Mouse (Mus musculus) MEL (cell line): ENCODE results near the gene Tln2. TPM values are rescaled to one million over a fixed set of nuclear protein-coding genes. Genes with fewer than 3 reads are reported as not detected.

Source experiments
- DNase-seq: peaks from one replicate; pipeline ENCODE4 v3.0.0; 2011; ENCODE audit warnings: low read depth, low spot score
- H3K27ac ChIP-seq: 2 replicates; pipeline ENCODE4 v1.5.1; 2012; ENCODE audit warnings: low read depth, mild to moderate bottlenecking, control low read depth, low read length, moderate library complexity; ENCODE audit not compliant: control insufficient read depth
- H3K27me3 ChIP-seq, 2 experiments: fragments of 150-350 bp in 1 of 2; sonication (generic) in 1 of 2; 2 replicates each; pipeline ENCODE4 v1.6.1; 2012; ENCODE audit warnings: low read length in 2 of 2, mild to moderate bottlenecking in 2 of 2, improper control_type of control experiment in 1 of 2, moderate library complexity in 1 of 2; ENCODE audit not compliant: insufficient read depth in 2 of 2, control insufficient read depth in 1 of 2
- H3K36me3 ChIP-seq, 2 experiments: 2 replicates each; pipeline ENCODE4 v1.6.1; 2012 to 2014; ENCODE audit warnings: low read length in 2 of 2, improper control_type of control experiment in 1 of 2, inconsistent platforms in 1 of 2, mild to moderate bottlenecking in 1 of 2; ENCODE audit not compliant: insufficient read depth in 2 of 2, control insufficient read depth in 1 of 2
- H3K4me1 ChIP-seq, 2 experiments: fragments of 150-350 bp in 1 of 2; sonication (generic) in 1 of 2; 2 replicates each; pipeline ENCODE4 v1.6.1; 2012; ENCODE audit warnings: low read length in 2 of 2, improper control_type of control experiment in 1 of 2, mild to moderate bottlenecking in 1 of 2; ENCODE audit not compliant: insufficient read depth in 2 of 2, control insufficient read depth in 1 of 2
- H3K4me3 ChIP-seq, 2 experiments: fragments of 150-350 bp in 1 of 2; sonication (generic) in 1 of 2; 2 replicates each; pipeline ENCODE4 v1.5.1; 2012; ENCODE audit warnings: low read depth in 2 of 2, low read length in 2 of 2, mild to moderate bottlenecking in 2 of 2, moderate library complexity in 2 of 2, control low read depth in 1 of 2, improper control_type of control experiment in 1 of 2; ENCODE audit not compliant: control insufficient read depth in 1 of 2, insufficient read depth in 1 of 2
- H3K79me2 ChIP-seq: 2 replicates; pipeline ENCODE4 v1.6.1; 2012; ENCODE audit warnings: mild to moderate bottlenecking, low read length, moderate library complexity; ENCODE audit not compliant: control insufficient read depth, poor library complexity, insufficient read depth
- H3K9ac ChIP-seq: 2 replicates; pipeline ENCODE4 v1.6.1; 2012; ENCODE audit warnings: low read depth, mild to moderate bottlenecking, control low read depth, low read length, moderate library complexity; ENCODE audit not compliant: control insufficient read depth, poor library complexity, severe bottlenecking
- H3K9me3 ChIP-seq: fragments of 150-350 bp; sonication (generic); replicated peaks from 2 replicates; pipeline ENCODE4 v1.6.1; 2012; ENCODE audit warnings: mild to moderate bottlenecking, low read length, improper control_type of control experiment, moderate library complexity; ENCODE audit not compliant: insufficient read depth
- BHLHE40 ChIP-seq: IDR thresholded peaks from 2 replicates; pipeline ENCODE4 v1.6.1; 2012; ENCODE audit warnings: low read depth, mild to moderate bottlenecking, inconsistent platforms, low read length, improper control_type of control experiment, borderline replicate concordance
- CHD1 ChIP-seq: IDR thresholded peaks from 2 replicates; pipeline ENCODE4 v1.6.1; 2012; ENCODE audit warnings: low read depth, mild to moderate bottlenecking, inconsistent platforms, low read length, improper control_type of control experiment
- CHD2 ChIP-seq: IDR thresholded peaks from 2 replicates; pipeline ENCODE4 v1.6.1; 2011; ENCODE audit warnings: low read length, improper control_type of control experiment
- CTCF ChIP-seq, 3 experiments: IDR thresholded peaks in 2 of 3; conservative IDR thresholded peaks in 1 of 3; 2 replicates each; pipeline ENCODE4 v1.5.1; 2011 to 2012; ENCODE audit warnings: low read length in 3 of 3, low read depth in 2 of 3, mild to moderate bottlenecking in 2 of 3, improper control_type of control experiment in 1 of 3, inconsistent platforms in 1 of 3, mixed read lengths in 1 of 3, moderate library complexity in 1 of 3; ENCODE audit not compliant: control insufficient read depth in 1 of 3, insufficient read depth in 1 of 3, poor library complexity in 1 of 3, severe bottlenecking in 1 of 3
- E2F4 ChIP-seq: IDR thresholded peaks from 2 replicates; pipeline ENCODE4 v1.6.1; 2011; ENCODE audit warnings: low read depth, low read length, improper control_type of control experiment, borderline replicate concordance
- ELF1 ChIP-seq: IDR thresholded peaks from 2 replicates; pipeline ENCODE4 v1.6.1; 2014; ENCODE audit warnings: low read depth, mild to moderate bottlenecking, inconsistent platforms, low read length, improper control_type of control experiment, moderate library complexity
- EP300 ChIP-seq, 2 experiments: IDR thresholded peaks; 2 replicates each; pipeline ENCODE4 v1.6.1; 2011; ENCODE audit warnings: improper control_type of control experiment in 2 of 2, low read length in 2 of 2, low read depth in 1 of 2, mild to moderate bottlenecking in 1 of 2
- GABPA ChIP-seq: IDR thresholded peaks from 2 replicates; pipeline ENCODE4 v1.6.1; 2012; ENCODE audit warnings: low read depth, mild to moderate bottlenecking, inconsistent platforms, low read length, improper control_type of control experiment, moderate library complexity
- MAFK ChIP-seq: IDR thresholded peaks from 2 replicates; pipeline ENCODE4 v1.6.1; 2011; ENCODE audit warnings: low read depth, mild to moderate bottlenecking, low read length, improper control_type of control experiment, borderline replicate concordance
- MAZ ChIP-seq: IDR thresholded peaks from 2 replicates; pipeline ENCODE4 v1.6.1; 2012; ENCODE audit warnings: low read depth, mild to moderate bottlenecking, inconsistent platforms, low read length, improper control_type of control experiment
- MEF2A ChIP-seq: IDR thresholded peaks from 2 replicates; pipeline ENCODE4 v1.6.1; 2014; ENCODE audit warnings: low read depth, mild to moderate bottlenecking, inconsistent platforms, low read length, improper control_type of control experiment; ENCODE audit not compliant: poor library complexity, insufficient replicate concordance, severe bottlenecking; ENCODE audit errors: extremely low read depth
- MXI1 ChIP-seq: IDR thresholded peaks from 2 replicates; pipeline ENCODE4 v1.6.1; 2011; ENCODE audit warnings: mild to moderate bottlenecking, low read depth, low read length, improper control_type of control experiment
- MYB ChIP-seq: IDR thresholded peaks from 2 replicates; pipeline ENCODE4 v1.6.1; 2011; ENCODE audit warnings: mild to moderate bottlenecking, low read depth, low read length, improper control_type of control experiment
- MYC ChIP-seq: IDR thresholded peaks from 2 replicates; pipeline ENCODE4 v1.6.1; 2011; ENCODE audit warnings: low read depth, mild to moderate bottlenecking, low read length, improper control_type of control experiment, moderate library complexity
- NRF1 ChIP-seq: IDR thresholded peaks from 2 replicates; pipeline ENCODE4 v1.6.1; 2014; ENCODE audit warnings: low read depth, mild to moderate bottlenecking, inconsistent platforms, low read length, improper control_type of control experiment, moderate library complexity; ENCODE audit not compliant: poor library complexity, insufficient read depth, severe bottlenecking
- TCF12 ChIP-seq: IDR thresholded peaks from 2 replicates; pipeline ENCODE4 v1.6.1; 2014; ENCODE audit warnings: low read depth, mild to moderate bottlenecking, inconsistent platforms, low read length, improper control_type of control experiment, moderate library complexity
- USF1 ChIP-seq: IDR thresholded peaks from 2 replicates; pipeline ENCODE4 v1.6.1; 2014; ENCODE audit warnings: low read depth, mild to moderate bottlenecking, inconsistent platforms, low read length, improper control_type of control experiment, moderate library complexity
- USF2 ChIP-seq, 2 experiments: IDR thresholded peaks; 2 replicates each; pipeline ENCODE4 v1.6.1; 2011 to 2012; ENCODE audit warnings: improper control_type of control experiment in 2 of 2, low read length in 2 of 2, borderline replicate concordance in 1 of 2, inconsistent platforms in 1 of 2, low read depth in 1 of 2, mild to moderate bottlenecking in 1 of 2; ENCODE audit not compliant: insufficient read depth in 1 of 2
- ZMIZ1 ChIP-seq: IDR thresholded peaks from 2 replicates; pipeline ENCODE4 v1.6.1; 2012; ENCODE audit warnings: low read depth, mild to moderate bottlenecking, inconsistent platforms, low read length, improper control_type of control experiment, moderate library complexity
- polyA plus RNA-seq, 2 experiments: library from polyadenylated mRNA; stranded (reverse) in 1 of 2; unstranded in 1 of 2; fragments of >175 nt in 1 of 2; fragments of >200 nt in 1 of 2; gene quantifications; 2 replicates each; pipeline versions ENCODE4 v1.2.1 to v1.2.4; 2012; ENCODE audit warnings: low replicate concordance in 2 of 2, low read depth in 1 of 2; ENCODE audit not compliant: insufficient read length in 2 of 2, insufficient read depth in 1 of 2, missing spikeins in 1 of 2
- total RNA-seq: library from RNA; depleted of rRNA; stranded (reverse); fragments of 300-350 nt; gene quantifications from 2 replicates; pipeline ENCODE4 v1.2.3, GENCODE M21; 2012

Gene Tln2
- total and polyA plus RNA-seq, 3 experiments, result not detected

GRCm38 (mm10) chr9:67173154-67173553, 386.3 kb downstream of the Tln2 start:
- no peaks in the 10 kb centered on the region for H3K36me3 ChIP-seq
- no peak overlapping the region for H3K9ac ChIP-seq
- H3K27ac ChIP-seq, result no peak overlapping the region
- H3K79me2 ChIP-seq, result no peaks in the 10 kb centered on the region
- H3K4me1 ChIP-seq, result no peaks in the 10 kb centered on the region
- no peaks in the 10 kb centered on the region for H3K9me3 ChIP-seq
- H3K27me3 ChIP-seq, result no peaks in the 10 kb centered on the region
- H3K4me3 ChIP-seq, result no peak overlapping the region
- TF ChIP-seq TCF12 (no peak), CTCF (IDR thresholded peaks at IDR 0.05 in 2 of 3, conservative IDR thresholded peaks at IDR 0.05 in 1 of 3; ENCODE audit: control insufficient read depth in 1 of 3, insufficient read depth in 1 of 3, low read depth in 2 of 3, low read length in 3 of 3, poor library complexity in 1 of 3, severe bottlenecking in 1 of 3) (no peak), MAZ (no peak), CHD1 (no peak), MAFK (no peak), MXI1 (no peak), GABPA (no peak), ELF1 (no peak), MYC (no peak), MEF2A (no peak), EP300 (IDR thresholded peaks at IDR 0.05; ENCODE audit: low read depth in 1 of 2, low read length in 2 of 2) (no peak), USF1 (no peak), MYB (no peak), CHD2 (no peak), BHLHE40 (no peak), E2F4 (no peak), NRF1 (no peak), USF2 (IDR thresholded peaks at IDR 0.05; ENCODE audit: borderline replicate concordance in 1 of 2, insufficient read depth in 1 of 2, low read depth in 1 of 2, low read length in 2 of 2) (no peak), ZMIZ1 (no peak)
- no peak for DNase-seq

GRCm38 (mm10) chr9:67171409-67171808, 388.1 kb downstream of the Tln2 start:
- H3K27ac ChIP-seq, result no peak overlapping the region
- H3K36me3 ChIP-seq, result no peaks in the 10 kb centered on the region
- TF ChIP-seq CTCF (IDR thresholded peaks at IDR 0.05 in 2 of 3, conservative IDR thresholded peaks at IDR 0.05 in 1 of 3; ENCODE audit: control insufficient read depth in 1 of 3, insufficient read depth in 1 of 3, low read depth in 2 of 3, low read length in 3 of 3, poor library complexity in 1 of 3, severe bottlenecking in 1 of 3), result peak in 2 of 3 experiments; percentile 18 to 19; a peak in 2 of 6 replicates
- no peak for TF ChIP-seq MEF2A
- no peak for TF ChIP-seq MAFK
- H3K4me1 ChIP-seq, result no peaks in the 10 kb centered on the region
- no peaks in the 10 kb centered on the region for H3K79me2 ChIP-seq
- no peak overlapping the region for H3K4me3 ChIP-seq
- peak; percentile 13 for DNase-seq
- no peaks in the 10 kb centered on the region for H3K27me3 ChIP-seq
- no peak overlapping the region for H3K9ac ChIP-seq
- no peaks in the 10 kb centered on the region for H3K9me3 ChIP-seq
